Mouse (Mus musculus) WW6 (cell line): ENCODE data around the gene 2900011O08Rik.

Experiments
- DNase-seq: peaks from one replicate; pipeline ENCODE4 v3.0.0-alpha.2; 2013; ENCODE audit warnings: low read depth, low spot score

Gene 2900011O08Rik

DNA sequence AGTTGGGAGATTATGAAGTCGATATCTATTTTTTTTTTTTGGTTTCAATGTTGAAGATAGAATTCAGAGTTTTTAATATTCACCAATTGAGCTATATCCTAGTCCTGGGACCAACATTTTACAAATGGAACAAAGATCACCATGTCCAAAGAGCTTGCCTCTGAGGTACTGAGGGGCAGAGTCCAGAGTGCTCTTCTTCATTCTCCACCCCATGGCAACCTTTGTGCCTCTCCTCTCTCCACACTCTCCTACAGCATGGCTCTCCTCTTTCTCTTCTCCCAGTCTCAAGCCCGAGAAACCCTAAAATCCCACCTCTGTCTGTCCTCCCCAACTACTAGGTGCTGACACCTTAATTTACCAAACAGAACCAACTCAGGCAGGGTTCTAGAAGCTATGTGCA is 18.3 kb downstream of the 2900011O08Rik start:
- DNase-seq, result no peak

DNA sequence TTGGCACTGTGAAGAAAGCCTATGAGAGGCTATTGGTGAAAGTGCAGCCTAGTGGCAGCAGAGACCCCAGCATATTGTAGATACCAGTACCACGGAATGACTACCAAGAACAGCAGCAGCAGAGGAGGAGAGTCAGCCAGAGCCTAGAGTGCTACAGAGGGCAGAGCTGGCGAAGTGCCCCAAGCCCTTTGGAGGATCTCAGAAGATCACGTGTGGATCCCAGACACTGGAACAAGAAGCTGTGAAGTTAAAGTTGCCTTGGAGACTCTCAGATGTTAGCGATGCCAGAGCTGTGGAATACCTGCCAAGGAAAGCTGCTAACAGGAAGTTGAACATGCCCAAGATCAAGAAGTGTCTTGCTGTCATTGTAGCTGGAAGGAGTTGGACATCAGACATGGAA is 18.9 kb downstream of the 2900011O08Rik start:
- no peak for DNase-seq

DNA sequence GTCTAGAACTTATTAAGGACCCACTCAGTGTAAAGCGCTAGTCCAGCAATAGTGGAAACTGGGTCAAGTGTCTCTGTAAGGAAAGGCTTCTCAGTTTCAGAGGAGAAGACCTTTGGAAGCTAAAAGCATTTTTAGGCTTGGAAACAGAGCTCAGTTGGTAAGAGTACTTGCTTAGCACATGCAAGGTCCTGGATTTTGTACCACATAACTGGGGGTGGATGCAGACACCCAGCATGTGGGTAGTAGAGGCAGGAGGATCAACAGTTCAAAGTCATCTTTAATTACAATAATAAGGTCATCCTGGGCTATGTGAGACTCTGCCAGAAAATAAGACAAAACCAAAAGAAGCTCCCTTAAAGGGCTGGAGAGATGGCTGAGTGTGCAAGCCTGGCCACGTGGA is 21.7 kb downstream of the 2900011O08Rik start:
- DNase-seq, result no peak

DNA sequence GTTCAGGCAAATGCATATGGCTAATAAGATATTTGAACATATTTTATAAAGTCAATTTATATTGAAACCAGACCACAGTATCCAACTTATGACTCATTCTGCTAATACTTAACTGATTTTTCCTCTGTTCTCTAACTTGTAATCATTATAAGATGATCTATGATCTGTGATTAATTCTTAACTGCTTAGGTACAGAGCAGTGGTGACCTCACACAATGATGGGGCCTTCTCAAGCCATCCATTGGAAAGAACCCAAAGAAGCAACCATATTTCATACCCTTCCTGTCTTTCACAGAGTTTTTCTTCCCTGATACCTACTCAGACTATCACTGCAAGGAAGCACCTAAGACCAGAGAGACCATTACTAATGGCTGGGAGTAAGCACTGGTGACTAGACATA is 22.3 kb downstream of the 2900011O08Rik start:
- DNase-seq, result no peak

DNA sequence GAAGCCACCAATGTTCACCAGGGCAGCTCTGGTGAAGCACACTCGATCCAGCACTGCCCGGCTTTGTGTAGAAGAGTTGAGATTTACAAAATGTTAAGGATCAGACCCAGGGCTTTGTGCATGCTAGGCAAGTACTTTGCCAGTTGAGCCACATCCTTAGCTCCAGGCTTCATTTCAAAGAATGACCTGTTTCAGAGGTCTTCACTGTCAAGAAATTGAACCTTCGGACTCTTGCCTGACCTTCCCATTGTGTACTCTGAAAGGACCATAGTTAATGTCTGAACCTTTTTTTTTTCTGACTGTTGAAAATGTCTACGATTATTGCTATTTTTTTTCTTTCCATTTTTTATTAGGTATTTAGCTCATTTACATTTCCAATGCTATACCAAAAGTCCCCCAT is 23.6 kb downstream of the 2900011O08Rik start:
- no peak for DNase-seq

DNA sequence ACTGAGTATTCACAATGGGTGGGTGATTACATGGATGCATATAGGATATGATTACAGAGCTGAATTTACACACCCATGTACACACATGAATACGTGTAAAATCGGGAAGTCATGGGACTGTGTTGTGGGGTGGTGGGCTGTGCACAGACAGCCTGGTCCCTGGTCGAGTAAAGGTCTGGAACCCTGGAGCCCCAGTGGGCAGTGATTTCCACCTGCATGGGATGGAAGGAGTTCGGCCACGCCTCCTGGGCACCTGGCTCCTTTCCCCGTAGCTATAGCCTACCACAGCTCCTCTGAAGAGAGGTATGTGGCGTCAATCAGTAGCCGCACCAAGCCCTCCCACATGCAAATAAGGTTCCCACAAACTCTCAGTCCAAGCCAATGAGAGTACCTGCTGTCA is 30.9 kb downstream of the 2900011O08Rik start:
- no peak for DNase-seq

DNA sequence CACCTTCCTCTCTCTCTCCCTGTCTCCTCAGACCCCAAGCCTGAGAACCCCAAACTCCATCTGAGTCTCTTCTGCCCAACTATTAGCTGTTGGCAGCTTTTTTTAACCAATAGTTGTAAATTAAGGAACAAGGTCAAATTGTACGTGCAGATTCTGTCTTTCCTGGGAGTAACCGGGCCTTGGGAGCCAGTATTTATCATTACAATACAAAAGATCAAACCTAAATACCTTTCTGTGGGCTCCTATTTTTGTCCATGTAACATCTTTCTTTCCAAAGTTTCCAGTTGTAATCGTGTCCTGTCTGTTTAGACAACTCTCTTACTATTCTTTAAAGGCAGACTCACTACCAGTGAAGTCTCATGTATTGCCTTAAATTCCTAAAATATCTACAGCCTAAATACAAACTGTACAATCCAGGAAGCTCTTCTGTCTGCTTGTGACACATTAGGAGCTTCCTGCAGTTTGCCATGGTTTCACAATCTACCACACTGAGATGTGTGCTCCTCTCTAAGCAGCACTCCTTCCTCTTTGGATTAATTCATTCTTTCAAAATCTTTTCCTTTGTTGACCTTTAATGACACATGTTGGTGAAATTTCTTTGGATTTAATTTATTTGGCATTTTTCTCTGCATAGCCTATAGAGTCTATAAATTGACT is 34.9 kb downstream of the 2900011O08Rik start:
- no peak for DNase-seq

DNA sequence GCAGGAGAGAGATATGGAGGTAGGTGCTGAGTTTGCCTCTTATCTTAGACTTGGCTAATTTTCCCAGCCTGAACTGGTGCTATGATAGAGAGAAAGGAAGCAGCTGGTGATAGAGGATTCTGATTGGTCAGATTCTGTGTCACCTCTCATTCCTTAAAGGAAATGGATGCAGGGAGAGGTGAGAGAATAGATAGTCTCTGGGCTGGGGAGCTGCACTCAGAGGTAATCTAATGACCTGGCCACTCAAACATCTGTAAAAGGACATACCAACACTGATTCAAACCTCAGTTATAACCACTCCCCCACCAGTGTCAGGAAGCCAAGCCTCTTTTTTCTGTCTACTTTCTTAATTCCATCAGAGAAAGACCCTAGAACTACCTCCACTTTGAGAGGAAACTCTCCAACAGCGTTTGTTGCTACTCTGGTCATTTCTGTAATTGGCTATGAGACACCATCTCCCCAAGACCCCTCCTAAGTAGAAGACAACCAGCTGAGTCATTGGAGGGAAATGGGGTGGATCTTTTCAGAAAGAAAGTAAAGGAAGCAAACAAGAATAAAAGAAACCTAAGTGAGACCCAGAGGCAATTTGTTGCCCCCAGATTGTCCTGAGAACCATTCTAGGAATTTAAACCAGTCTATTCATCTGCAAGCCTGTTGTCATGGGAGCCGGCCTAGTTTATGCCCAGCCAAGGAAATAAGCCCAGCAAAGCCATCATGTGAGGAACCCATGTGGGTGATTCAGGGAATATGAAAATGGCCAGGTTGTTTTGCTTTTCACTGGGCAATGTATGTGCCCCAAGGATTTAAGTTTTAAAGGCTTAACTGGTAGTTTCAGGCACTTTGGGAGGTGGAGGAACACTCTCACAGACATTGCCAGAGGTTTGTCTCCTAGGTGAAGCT is 38.9 kb downstream of the 2900011O08Rik start:
- no peak for DNase-seq

DNA sequence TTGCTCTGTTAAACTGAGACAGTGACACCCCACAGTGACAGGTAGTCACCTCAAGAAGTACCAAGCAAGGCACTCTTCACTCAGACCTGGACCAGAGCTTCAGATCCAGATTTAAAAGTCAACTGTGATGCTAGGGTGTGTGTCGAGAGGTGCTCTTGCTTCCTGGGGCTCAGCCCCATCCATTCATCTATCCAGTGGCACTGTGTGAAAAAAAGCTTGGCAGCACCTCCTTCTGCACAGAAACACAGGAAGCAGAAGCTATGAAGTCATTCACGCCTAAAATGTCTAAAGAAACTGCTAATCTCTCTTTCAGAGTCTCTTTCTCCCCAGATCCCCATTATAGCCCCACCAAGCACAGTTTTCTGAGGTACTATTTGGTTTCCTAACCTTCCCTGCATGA is 42.7 kb downstream of the 2900011O08Rik start:
- no peak for DNase-seq

DNA sequence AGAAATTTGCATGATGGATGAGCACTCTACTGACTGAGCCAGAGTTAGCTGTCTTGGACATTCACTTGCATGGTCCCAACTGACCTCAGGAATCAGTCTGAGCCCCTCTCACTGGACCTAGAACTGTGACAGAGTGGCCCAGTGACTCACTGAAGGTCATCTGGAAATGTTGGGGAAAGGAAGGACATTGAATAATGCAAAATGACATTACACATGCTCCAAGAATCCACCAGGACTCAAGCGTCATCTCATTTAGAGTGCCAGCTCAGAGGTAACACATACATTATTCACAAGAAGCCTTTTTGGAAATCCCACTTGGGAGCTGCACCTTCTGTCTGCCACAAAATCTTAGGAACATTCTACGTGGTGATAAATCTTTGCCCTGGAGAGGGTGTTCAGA is 43.4 kb downstream of the 2900011O08Rik start:
- no peak for DNase-seq

DNA sequence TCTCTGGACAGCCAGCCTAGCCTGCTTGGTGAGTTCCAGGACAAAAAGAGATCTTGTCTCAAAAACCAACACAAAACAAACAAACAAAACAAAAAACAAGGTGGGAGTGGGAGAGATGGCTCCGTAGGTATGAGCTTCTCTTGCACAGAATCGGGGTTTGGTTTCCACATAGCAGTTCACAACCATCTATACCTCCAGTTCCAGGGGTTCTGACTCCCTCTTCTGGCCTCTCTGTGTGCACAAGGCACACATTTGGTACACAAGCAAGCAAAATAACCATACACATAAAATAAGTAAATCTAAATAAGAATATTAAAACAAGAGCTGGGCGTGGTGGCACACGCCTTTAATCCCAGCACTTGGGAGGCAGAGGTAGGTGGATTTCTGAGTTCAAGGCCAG is 44.2 kb downstream of the 2900011O08Rik start:
- DNase-seq, result no peak

DNA sequence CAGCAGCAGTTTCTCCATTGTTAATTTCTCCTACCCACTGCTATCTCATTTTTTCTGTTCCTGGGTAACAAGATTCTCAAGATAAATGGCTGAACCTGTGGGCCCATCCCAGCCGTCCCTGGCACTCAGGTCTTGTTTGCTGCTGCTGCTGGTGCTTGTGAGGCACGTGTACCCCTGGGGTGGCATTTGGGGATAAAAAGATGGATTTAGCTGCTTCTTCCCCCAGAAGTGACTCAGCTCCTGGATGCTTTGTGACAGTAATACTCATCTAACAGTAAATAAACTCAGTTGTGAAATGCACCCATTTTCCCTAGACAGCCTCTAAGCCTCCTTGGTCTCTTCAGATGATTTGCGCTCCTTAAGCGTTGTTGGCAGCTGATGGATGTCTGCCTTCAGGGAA is 46.7 kb downstream of the 2900011O08Rik start:
- no peak for DNase-seq

DNA sequence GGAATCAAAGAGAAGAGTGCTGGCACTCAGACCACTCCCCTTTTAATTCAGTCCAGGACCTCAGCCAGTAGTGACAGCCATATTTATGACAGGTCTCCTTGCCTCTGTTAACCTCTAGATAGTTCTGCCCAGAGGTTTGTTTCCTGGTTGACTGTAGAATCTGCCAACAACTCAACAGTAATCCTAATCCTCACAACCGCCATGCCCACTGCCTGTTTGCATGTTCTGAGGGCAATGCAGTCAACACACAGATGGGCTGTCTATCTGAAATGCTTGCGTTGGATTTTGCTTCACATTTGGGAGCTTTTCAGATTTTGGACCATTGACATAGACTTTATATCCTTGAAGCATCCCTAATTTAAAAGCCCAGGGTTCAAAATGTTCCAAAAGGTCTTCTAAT is 56.0 kb downstream of the 2900011O08Rik start:
- DNase-seq, result no peak

DNA sequence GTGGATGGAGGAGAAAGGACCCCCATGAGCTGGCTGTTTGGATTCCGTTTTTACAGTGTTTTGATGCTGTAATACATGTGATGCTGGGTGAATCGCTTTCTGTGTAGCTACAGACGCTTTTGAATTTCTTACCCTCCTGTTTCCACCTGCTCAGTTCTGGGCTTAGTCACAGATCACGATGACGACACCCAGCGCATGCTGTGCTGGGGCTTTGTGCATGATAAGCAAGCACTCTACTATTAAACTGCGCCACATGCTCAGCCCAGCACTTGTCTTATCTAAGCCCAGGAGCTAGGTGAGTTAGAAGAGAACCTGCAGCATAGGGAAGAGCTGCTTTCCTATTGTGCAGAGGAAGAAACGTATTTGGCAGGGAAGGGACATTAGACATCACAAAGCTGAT is 58.3 kb downstream of the 2900011O08Rik start:
- no peak for DNase-seq

DNA sequence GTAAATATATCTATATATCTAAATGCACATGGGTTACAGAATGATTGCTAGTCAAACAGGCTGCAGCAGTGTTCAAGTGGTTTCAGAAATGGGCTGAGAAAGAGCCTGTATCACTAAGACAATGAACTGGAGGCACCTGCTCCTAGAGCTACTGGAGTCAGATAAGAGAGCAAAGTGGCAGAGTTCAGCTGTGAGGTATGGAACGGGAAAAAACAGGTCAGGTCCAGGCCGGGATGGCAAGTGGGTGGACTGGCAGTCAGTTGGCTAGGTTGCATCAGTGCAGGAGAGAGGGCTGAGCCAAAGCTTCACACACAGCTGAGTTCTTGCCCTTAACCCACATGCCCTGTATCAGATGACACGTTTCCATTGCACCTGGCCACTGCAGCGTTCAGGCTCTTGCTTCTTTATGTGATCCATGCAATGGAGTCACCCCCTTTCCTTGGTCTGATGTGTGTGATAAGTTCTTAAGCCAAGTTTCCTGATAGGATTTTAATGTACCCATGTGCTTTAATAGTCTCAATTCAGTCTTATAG is 59.9 kb downstream of the 2900011O08Rik start:
- no peak for DNase-seq

DNA sequence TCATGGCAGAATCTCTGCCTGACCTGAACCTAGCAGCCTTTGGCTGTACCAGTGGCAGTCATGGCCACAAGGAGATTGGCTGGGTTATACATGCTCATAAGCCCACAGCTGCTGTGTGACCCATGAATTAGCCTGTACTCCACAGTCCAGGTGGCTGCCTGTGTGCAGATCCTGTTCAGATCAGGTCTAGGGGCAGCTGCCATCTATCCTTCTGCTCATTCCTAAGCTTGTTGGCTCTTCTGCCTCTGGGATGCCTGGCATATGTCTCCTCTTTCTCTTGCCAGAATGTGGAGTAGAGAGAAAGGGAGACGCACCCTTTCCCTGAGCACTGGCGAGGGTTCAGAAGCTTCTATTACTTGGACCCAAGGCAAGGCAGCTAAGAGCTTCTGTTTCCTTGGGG is 65.8 kb downstream of the 2900011O08Rik start:
- DNase-seq, result no peak

DNA sequence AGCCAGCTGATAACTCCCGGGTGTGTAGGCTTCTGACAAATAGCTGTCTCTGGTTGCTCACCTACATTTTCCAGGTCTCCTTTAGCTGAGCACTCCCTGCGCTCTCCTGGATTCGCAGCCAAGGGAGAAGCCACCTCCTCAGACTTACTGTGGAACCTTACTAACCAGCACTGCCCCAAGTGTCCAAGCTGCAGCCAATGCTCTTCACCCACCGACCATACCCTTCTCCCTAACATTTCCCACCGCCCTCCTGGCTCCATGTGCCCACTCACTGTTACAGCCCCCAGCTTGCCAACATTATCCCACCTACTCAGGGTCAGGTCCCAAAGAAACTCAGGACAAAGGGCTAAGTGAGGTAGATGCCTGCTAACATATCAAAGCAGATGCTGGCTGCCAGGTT is 66.7 kb downstream of the 2900011O08Rik start:
- DNase-seq, result no peak

DNA sequence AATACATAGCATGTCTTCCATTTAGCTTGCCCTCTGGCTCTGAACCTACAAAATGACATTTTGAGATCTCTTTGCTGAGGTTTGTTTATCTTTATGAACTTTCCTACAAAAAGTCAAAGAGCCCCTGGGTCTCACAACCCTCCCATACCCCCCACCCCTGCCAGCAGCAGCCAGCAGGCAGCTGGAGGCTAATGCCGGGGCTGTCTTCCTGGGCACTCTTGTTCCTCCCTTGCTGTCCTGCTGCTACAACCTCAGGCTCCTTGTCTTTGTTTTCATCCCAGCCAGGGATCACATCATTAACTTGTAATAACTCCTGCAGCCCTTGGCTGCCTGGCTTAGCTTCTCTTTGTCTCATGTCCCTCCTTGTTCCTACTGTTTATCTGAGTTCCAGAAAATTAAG is 68.9 kb downstream of the 2900011O08Rik start:
- DNase-seq, result no peak

DNA sequence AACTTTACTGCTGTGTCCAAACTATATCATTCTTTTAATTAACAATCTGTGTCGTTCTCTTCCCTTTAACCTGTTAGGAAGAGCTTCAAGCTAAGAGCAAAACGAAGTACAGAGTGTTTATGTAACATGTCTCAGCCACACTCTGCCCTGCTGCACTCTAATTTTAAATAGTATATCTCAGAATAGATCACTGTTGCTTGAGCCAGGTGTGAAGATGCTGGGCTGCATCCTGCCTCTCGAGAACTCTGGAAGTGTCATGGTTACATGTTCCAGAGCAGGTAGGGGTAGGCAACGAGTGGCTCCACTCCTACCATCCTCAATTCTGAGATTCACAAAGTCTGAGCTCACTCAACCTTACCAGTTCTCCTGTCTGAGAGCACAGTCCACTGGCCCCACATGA is 70.3 kb downstream of the 2900011O08Rik start:
- DNase-seq, result no peak

DNA sequence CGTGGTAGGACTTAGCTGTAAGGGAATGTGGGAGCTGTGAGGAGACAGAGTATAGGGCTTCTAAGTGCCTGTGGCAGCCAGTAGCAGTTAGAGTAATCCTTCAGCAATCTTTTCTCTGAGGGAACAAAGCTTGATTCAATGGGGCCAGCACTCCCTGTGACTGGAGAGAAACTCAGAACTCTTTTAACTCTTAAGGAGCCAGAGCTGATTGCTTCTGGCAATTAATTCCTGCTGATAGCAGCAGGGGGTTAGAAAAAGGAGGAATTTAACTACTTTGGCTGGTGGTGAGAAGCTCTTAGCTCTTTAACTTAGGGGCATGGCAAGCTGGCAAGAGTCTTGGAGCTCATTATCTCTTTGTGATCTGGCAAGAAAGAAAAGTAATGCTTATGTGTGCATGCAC is 72.1 kb downstream of the 2900011O08Rik start:
- no peak for DNase-seq

DNA sequence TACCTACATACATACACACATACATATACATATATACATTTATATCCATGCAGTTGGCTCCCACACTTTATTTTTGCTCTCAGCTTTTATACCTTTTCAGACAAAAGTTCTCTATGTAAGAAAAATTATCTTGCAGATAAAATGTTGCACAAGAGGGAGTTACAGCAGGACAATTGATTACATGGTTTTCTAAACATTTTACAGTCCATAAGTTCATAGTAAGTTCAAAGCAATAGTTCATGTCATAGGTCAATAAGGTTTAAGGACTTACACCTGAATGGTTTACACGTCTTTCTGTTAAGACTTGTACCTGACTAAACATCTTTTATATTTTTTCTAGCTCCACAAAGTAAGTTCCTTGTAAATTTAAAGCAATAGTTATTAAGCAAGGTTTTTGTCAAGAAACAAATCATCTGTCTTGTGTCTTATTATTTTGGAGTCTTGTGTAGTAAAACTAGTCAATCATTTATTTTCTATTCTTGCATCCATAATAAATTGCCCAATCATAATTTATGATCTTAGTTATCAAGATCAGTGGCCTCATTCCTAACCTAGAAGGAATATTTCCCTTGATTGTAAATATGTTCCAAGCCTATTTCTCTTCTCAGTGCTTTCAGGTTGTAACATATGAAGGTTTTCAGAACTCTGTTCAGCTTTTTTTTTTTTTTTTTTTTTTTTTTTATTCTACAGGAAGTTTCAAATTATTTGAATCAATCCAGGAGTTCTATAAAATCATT is 72.9 kb downstream of the 2900011O08Rik start:
- no peak for DNase-seq

DNA sequence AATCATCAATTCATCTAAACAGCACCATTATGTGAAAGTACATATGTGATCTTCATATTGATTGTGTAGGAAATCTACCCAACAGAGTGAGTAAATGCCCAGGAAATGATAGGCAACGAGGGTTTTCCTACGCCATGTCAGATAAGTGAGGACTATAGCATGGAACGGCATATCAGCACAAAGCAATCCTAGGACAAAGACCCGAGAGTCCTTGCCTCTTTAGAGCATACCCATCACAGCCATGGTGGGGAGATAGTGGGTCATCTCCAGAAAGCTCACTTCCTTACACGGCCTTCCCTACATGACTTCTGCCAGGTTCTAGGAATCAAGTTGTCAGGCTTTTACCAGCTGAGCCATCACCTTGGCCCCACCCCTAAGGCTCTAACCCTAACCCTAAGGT is 73.5 kb downstream of the 2900011O08Rik start:
- no peak for DNase-seq
